Mouse (Mus musculus) CD4-positive, CD25-positive, alpha-beta regulatory T cell, adult 4 months (primary cell): ENCODE results near the gene Spata4. TPM values are rescaled to one million over a fixed set of nuclear protein-coding genes. Genes with fewer than 3 reads are reported as not detected.
"Not testable (repeated sequence)": the region's sequence is repeated elsewhere in the genome, so short reads cannot be mapped to it uniquely, and the experiment has no call there.

Experiments
- ATAC-seq: one replicate; pipeline ENCODE4 v1.8.0; 2017
- polyA plus RNA-seq, 2 experiments: library from polyadenylated mRNA; unstranded; fragments of 100-300 nt; shearing (Covaris generic); gene quantifications; one replicate each; pipeline ENCODE4 v1.2.1; 2017

Gene Spata4
- polyA plus RNA-seq, result not detected

- ATAC-seq, result no peak
Measured at GRCm38 (mm10) chr8:54600671-54601251, at the start of gene Spata4. Spata4 (plus strand) TSS chr8:54600781.

- no peak for ATAC-seq
Measured at GRCm38 (mm10) chr8:54554921-54555320, 45.7 kb upstream of the Spata4 start.

- no peak for ATAC-seq
Measured at GRCm38 (mm10) chr8:54562137-54562536, 38.4 kb upstream of the Spata4 start.

- no peak for ATAC-seq
Measured at GRCm38 (mm10) chr8:54565181-54565580, 35.4 kb upstream of the Spata4 start.

- ATAC-seq, result no peak
Measured at GRCm38 (mm10) chr8:54565603-54566260, 34.8 kb upstream of the Spata4 start.

GRCm38 (mm10) chr8:54567168-54567567, 33.4 kb upstream of the Spata4 start:
- ATAC-seq, result no peak

GRCm38 (mm10) chr8:54570618-54571609, 29.7 kb upstream of the Spata4 start:
- ATAC-seq, result no peak

- no peak for ATAC-seq
Measured at GRCm38 (mm10) chr8:54581436-54581835, 19.1 kb upstream of the Spata4 start.

- ATAC-seq, result no peak
Measured at GRCm38 (mm10) chr8:54582886-54583285, 17.7 kb upstream of the Spata4 start.

- ATAC-seq, result no peak
Measured at GRCm38 (mm10) chr8:54594634-54595033, 5.9 kb upstream of the Spata4 start.

- no peak for ATAC-seq
Measured at GRCm38 (mm10) chr8:54596051-54596450, 4.5 kb upstream of the Spata4 start.

GRCm38 (mm10) chr8:54596940-54597339, 3.6 kb upstream of the Spata4 start:
- ATAC-seq, result no peak

- no peak for ATAC-seq
Measured at GRCm38 (mm10) chr8:54597386-54597785, 3.2 kb upstream of the Spata4 start.

GRCm38 (mm10) chr8:54603440-54603839, 2.9 kb downstream of the Spata4 start:
- no peak for ATAC-seq

GRCm38 (mm10) chr8:54609336-54609735, 8.8 kb downstream of the Spata4 start:
- no peak for ATAC-seq

GRCm38 (mm10) chr8:54610238-54610637, 9.7 kb downstream of the Spata4 start:
- no peak for ATAC-seq

- not testable (repeated sequence) for ATAC-seq
Measured at GRCm38 (mm10) chr8:54616710-54617109, 16.1 kb downstream of the Spata4 start.

- ATAC-seq, result no peak
Measured at GRCm38 (mm10) chr8:54638634-54639033, 38.1 kb downstream of the Spata4 start.

Other genes with a start within 250 kb of the Spata4 start
- not detected for gene Asb5, start 71.2 kb upstream of the Spata4 start, polyA plus RNA-seq
- gene Spcs3, start 70.8 kb upstream of the Spata4 start, polyA plus RNA-seq, result 100 to 1,000 TPM; 114 to 129 TPM